Mouse (Mus musculus) brain, embryonic 14.5 days (tissue): ENCODE measurements at regions not wholly inside any gene's neighbourhood (a gene's known extent, or its start where the extent isn't known, plus 50 kb on each side); places are given as distances from the start of the nearest gene placed in this dataset.

Experiments used
- DNase-seq: peaks from one replicate; pipeline ENCODE4 v3.0.0-alpha.2; 2011; ENCODE audit warnings: low read depth
- CTCF ChIP-seq: fragments of 200-500 bp; IDR thresholded peaks from 2 replicates; pipeline ENCODE4 v1.5.1; 2012; ENCODE audit warnings: inconsistent platforms, mild to moderate bottlenecking, moderate library complexity, borderline replicate concordance; ENCODE audit not compliant: insufficient read depth, insufficient read length; ENCODE audit errors: extremely low read depth
- POLR2A ChIP-seq: fragments of 200-500 bp; IDR thresholded peaks from 2 replicates; pipeline ENCODE4 v1.6.1; 2012; ENCODE audit warnings: mild to moderate bottlenecking, inconsistent platforms, borderline replicate concordance; ENCODE audit not compliant: poor library complexity, insufficient read depth, insufficient read length, severe bottlenecking; ENCODE audit errors: extremely low read depth

DNA sequence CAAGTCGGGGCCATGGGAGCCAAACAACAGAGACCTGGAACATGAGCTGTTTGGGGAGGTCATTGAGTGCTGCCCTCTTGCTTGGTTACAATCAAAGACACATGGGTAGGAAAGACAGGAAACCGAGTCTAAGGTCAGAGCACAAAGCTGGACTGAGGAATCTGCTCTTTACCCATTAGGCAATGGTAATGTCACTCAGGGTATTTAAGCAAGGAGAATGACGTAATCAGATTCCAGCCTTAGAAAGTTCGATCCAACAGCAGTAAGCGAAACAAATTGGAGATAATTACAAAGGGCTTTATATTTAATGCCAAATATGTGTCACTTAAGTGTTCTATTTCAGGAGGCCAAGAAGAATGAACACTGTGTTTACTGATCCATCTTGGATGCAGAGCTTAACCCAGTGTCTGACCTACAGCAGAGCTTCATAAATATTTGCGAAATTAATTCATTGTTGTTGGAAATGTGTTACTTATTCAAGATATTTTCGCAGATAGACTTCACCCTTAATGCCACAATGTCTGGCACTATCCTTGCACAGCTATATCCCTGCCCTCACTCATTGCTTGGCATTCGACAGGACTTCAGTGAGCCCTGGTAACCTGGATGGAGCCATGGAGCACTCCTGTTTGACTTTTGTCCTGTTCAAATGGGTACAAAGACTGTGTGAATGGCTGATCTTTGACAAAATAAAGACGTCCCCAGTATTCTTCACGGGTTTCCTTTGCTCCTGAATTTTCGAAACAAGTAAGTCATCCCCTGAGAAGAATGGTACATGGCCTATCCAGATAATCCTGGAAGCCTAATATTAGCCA is 56.2 kb upstream of the Ptgfr start:
- peak; percentile 55 for DNase-seq
- no peak for TF ChIP-seq POLR2A
- no peak for TF ChIP-seq CTCF

- TF ChIP-seq POLR2A (no peak), CTCF (no peak)
- DNase-seq, result peak; percentile 77
Measured at GRCm38 (mm10) chr3:151891760-151892253, 54.4 kb upstream of the Ptgfr start.

- DNase-seq, result peak; percentile 22
- TF ChIP-seq POLR2A (no peak), CTCF (no peak)
Measured at GRCm38 (mm10) chr3:151891336-151891735, 53.9 kb upstream of the Ptgfr start.

DNA sequence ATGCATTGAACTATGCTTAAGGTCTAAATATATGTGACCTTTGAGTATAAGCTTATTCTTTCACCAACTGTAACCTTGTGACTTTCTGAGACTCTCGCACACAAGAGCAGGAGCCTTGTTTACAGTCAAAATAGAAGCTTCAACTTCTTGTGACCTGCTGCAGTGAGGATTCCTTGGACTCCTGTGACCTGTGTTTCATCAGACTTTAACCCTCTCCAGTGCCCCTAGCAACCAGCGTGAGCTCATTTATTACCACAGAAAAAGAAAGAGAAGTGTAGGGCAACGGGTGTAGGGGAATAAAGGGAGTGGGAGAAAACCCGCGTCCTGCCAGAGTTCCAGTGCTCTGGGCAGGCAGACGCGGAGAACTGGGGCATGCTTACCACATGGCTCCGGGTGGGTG is 52.3 kb upstream of the Ptgfr start:
- no peak for TF ChIP-seq CTCF
- TF ChIP-seq POLR2A, result no peak
- DNase-seq, result peak; percentile 8
